Mouse (Mus musculus) heart, embryonic 10.5 days (tissue): ENCODE measurements around the gene Gm49380. TPM values are rescaled to one million over a fixed set of nuclear protein-coding genes. Genes with fewer than 3 reads are reported as not detected.

Source experiments
- DNase-seq: peaks from one replicate; pipeline ENCODE4 v3.0.0-alpha.2; 2017; ENCODE audit warnings: low spot score
- H3K27ac ChIP-seq: fragments of 300-500 bp; sonication (generic); 2 replicates; pipeline ENCODE4 v1.5.1; 2016; ENCODE audit warnings: mild to moderate bottlenecking
- H3K27me3 ChIP-seq: fragments of 300-500 bp; sonication (generic); 2 replicates; pipeline ENCODE4 v1.6.1; 2016; ENCODE audit warnings: mild to moderate bottlenecking; ENCODE audit not compliant: poor library complexity, insufficient read depth, severe bottlenecking
- H3K36me3 ChIP-seq: fragments of 300-500 bp; sonication (generic); 2 replicates; pipeline ENCODE4 v1.6.1; 2016; ENCODE audit warnings: mild to moderate bottlenecking, moderate library complexity
- H3K4me1 ChIP-seq: fragments of 300-500 bp; sonication (generic); 2 replicates; pipeline ENCODE4 v1.6.1; 2016; ENCODE audit warnings: mild to moderate bottlenecking
- H3K4me3 ChIP-seq: fragments of 300-500 bp; sonication (generic); 2 replicates; pipeline ENCODE4 v1.5.1; 2016; ENCODE audit warnings: mild to moderate bottlenecking, moderate library complexity
- H3K9me3 ChIP-seq: fragments of 300-500 bp; sonication (generic); 2 replicates; pipeline ENCODE4 v1.6.1; 2016; ENCODE audit warnings: mild to moderate bottlenecking, moderate library complexity
- WGBS: fragments of 180-500 bp; shearing (Covaris S2); methylation state at CpG from one replicate; pipeline ENCODE4 v1.1.7; 2016; 5-methylcytosine and 5-hydroxymethylcytosine counted together
- polyA plus RNA-seq: library from polyadenylated mRNA; unstranded; fragments of >200 nt; fragmentation: Nextera tagmentation; extraction: Ambion mirVana; gene quantifications from 2 replicates; pipeline ENCODE4 v1.2.1, GENCODE M21; 2016

Gene Gm49380
- polyA plus RNA-seq, 1 experiment from 2014 or later, result 0.18 TPM

- no peaks in the 10 kb centered on the region for H3K27me3 ChIP-seq
- no peak for DNase-seq
- no peak overlapping the region for H3K4me3 ChIP-seq
- H3K36me3 ChIP-seq, result no peaks in the 10 kb centered on the region
- 50% methylated on average over 5 of the region's 5 CpGs for WGBS
- no peaks in the 10 kb centered on the region for H3K4me1 ChIP-seq
- no peaks in the 10 kb centered on the region for H3K9me3 ChIP-seq
- no peak overlapping the region for H3K27ac ChIP-seq
Measured at GRCm38 (mm10) chr9:44029580-44030236, 83.6 kb downstream of the Gm49380 start.

DNA sequence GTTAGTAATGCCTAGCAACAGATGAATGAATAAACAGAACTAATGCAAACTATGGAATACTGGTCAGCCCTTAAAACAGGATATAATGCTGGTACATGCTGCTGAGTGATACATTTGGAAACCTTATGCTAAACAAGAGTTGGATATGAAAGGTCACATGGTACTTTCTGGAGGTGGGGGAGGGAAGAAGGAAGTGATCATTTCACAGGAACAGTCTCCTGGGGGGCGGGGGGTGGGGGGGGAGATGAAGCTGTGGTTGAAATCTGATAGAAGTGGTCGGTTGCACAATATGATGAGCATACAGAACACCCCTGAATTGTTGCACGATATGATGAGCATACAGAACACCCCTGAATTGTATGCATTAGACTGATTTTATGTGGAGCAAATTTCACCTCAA is 89.2 kb downstream of the Gm49380 start:
- H3K27me3 ChIP-seq, result peaks cover 3% of the 10 kb centered on the region; the same call in 1 of the 2 replicates
- H3K4me3 ChIP-seq, result no peak overlapping the region
- WGBS, result 89% methylated on average over 3 of the region's 3 CpGs
- H3K27ac ChIP-seq, result no peak overlapping the region
- H3K36me3 ChIP-seq, result no peaks in the 10 kb centered on the region
- H3K9me3 ChIP-seq, result no peaks in the 10 kb centered on the region
- H3K4me1 ChIP-seq, result peaks cover 11% of the 10 kb centered on the region; the same call in 1 of the 2 replicates
- no peak for DNase-seq

DNA sequence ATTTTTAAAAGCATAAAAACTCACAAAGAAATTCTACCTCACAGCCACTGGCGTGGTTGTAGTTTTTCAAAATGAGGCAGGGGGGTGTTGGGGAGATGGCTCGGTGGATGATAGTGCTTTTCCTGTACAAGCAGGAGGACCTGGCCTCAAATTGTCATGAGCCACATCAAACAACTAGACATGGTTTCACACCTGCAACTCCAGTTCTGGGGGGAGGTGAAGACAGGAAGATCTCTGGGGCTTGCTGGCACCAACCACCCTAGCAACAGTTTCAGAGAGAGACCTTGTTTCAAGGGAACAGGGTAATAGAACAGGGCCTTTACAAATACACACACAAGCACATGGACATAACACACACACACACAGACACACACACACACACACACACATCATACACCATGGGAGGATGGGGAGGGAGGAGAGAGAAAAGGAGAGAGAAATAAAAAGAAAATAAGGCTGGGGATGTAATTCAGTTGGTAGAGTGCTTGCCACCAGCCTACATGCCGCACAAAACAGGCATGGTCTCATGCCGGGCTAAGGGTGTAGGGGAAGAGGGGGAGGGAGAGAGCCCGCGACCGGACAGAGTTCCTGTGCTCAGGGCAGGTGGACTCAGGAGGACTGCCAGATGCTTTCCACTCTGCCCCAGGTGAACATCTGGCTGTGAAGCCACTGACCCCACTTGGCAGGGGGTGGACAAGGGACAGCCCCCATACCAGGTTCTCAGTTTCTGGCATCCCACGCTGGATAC is 91.0 kb downstream of the Gm49380 start:
- Histone ChIP-seq H3K36me3 (no peaks in the 10 kb centered on the region), H3K9me3 (no peaks in the 10 kb centered on the region), H3K4me3 (no peak overlapping the region), H3K4me1 (peaks cover 11% of the 10 kb centered on the region; the same call in 1 of the 2 replicates), H3K27ac (no peak overlapping the region), H3K27me3 (peaks cover 3% of the 10 kb centered on the region; the same call in 1 of the 2 replicates)
- no peak for DNase-seq
- 81% methylated on average over 8 of the region's 8 CpGs for WGBS

DNA sequence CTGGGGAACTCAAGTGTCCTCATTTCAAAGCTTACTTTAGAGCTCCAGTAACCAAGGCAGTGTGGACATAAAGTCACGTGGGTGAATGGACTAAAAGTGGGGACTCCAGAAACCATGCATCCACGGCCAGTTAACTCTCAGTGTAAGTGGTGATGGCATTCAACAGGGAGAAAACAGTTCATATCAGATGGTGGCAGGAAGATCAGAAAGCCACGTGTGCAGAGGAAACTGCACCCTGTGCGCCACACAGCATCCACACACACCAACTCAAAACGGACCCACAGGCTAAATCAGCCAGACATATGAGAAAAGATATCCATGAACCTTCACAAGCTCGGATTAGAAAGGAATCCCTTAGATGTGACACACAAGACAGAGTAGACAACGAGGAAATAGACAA is 93.3 kb downstream of the Gm49380 start:
- Histone ChIP-seq H3K4me3 (no peak overlapping the region), H3K27me3 (peaks cover 3% of the 10 kb centered on the region; the same call in 1 of the 2 replicates), H3K9me3 (no peaks in the 10 kb centered on the region), H3K36me3 (no peaks in the 10 kb centered on the region), H3K4me1 (peaks cover 11% of the 10 kb centered on the region; the same call in 1 of the 2 replicates), H3K27ac (no peak overlapping the region)
- 73% methylated on average over 7 of the region's 7 CpGs for WGBS
- DNase-seq, result no peak

DNA sequence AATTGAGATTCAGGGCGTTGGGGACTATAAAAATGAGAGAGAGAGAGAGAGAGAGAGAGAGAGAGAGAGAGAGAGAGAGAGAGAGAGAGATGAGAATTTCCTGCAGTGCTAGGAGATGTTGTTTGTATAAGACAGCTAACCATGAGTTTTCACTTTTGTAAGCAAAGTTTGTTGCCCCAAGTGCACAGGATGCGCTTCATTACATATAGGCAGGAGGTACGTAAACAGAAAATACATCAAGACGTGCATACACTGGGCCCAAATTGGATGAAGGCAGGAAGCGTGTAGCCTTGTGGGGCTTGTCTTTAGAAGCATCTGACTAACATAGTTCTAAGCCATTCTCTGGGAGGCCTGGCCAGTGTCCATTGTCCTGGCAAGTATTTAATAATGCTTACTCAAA is 95.5 kb downstream of the Gm49380 start:
- H3K27ac ChIP-seq, result no peak overlapping the region
- DNase-seq, result no peak
- H3K9me3 ChIP-seq, result no peaks in the 10 kb centered on the region
- H3K4me3 ChIP-seq, result no peak overlapping the region
- WGBS, result 73% methylated on average over 5 of the region's 5 CpGs
- H3K27me3 ChIP-seq, result peaks cover 3% of the 10 kb centered on the region; the same call in 1 of the 2 replicates
- peaks cover 12% of the 10 kb centered on the region for H3K4me1 ChIP-seq
- no peaks in the 10 kb centered on the region for H3K36me3 ChIP-seq

Other genes starting within 250 kb of the Gm49380 start
- 0.15 and 1.1 TPM in 2 replicates for gene Thy1, start 70.1 kb downstream of the Gm49380 start, polyA plus RNA-seq
- 36.1 and 59.0 TPM in 2 replicates for gene Usp2, start 46.5 kb downstream of the Gm49380 start, polyA plus RNA-seq
- 0.21 TPM in 1 of 2 replicates, not detected in the other for gene Mfrp, start 11.8 kb downstream of the Gm49380 start, polyA plus RNA-seq
- gene C1qtnf5, start 6.3 kb downstream of the Gm49380 start, polyA plus RNA-seq, result 0.50 TPM in 1 of 2 replicates, not detected in the other
- gene Rnf26, start within 50 bp of the Gm49380 start, polyA plus RNA-seq, result 53.6 and 55.8 TPM in 2 replicates
- gene Mcam, start 21.0 kb upstream of the Gm49380 start, polyA plus RNA-seq, result 34.6 and 67.0 TPM in 2 replicates
- gene Cbl, start 120.5 kb upstream of the Gm49380 start, polyA plus RNA-seq, result 16.2 and 16.3 TPM in 2 replicates
- gene Ccdc153, start 127.2 kb upstream of the Gm49380 start, polyA plus RNA-seq, result not detected in 2 replicates
- gene Pdzd3, start 138.0 kb upstream of the Gm49380 start, polyA plus RNA-seq, result not detected in 2 replicates
- gene Nlrx1, start 155.1 kb upstream of the Gm49380 start, polyA plus RNA-seq, result 3.1 and 4.7 TPM in 2 replicates
- 3.4 and 3.9 TPM in 2 replicates for gene Abcg4, start 175.1 kb upstream of the Gm49380 start, polyA plus RNA-seq
- 23.5 and 25.0 TPM in 2 replicates for gene Hinfp, start 192.2 kb upstream of the Gm49380 start, polyA plus RNA-seq
- gene C2cd2l, start 206.8 kb upstream of the Gm49380 start, polyA plus RNA-seq, result 6.9 and 9.5 TPM in 2 replicates
- 35.2 and 36.6 TPM in 2 replicates for gene Dpagt1, start 212.5 kb upstream of the Gm49380 start, polyA plus RNA-seq
- 258 and 270 TPM in 2 replicates for gene H2afx, start 221.2 kb upstream of the Gm49380 start, polyA plus RNA-seq
- gene Hmbs, start 230.7 kb upstream of the Gm49380 start, polyA plus RNA-seq, result 276 and 285 TPM in 2 replicates
- gene Vps11, start 248.2 kb upstream of the Gm49380 start, polyA plus RNA-seq, result 22.8 and 26.3 TPM in 2 replicates